Mouse (Mus musculus): ENCODE results near the gene Fgd1. TPM values are rescaled to one million over a fixed set of nuclear protein-coding genes. Genes with fewer than 3 reads are reported as not detected.
A peak's percentile ranks its signal among the peaks of the same experiment; 100 is the strongest.

Gene Fgd1
- polyA plus RNA-seq (2015; fragmentation: Nextera tagmentation; extraction: Ambion mirVana), result 10.9 and 11.8 TPM in 2 replicates

GRCm38 (mm10) chrX:151045850-151046249, at the start of gene Fgd1:
Fgd1 (plus strand) TSS chrX:151046150.
- Histone ChIP-seq H3K4me1 (replicated peaks) (peaks cover 26% of the 10 kb centered on the region), H3K4me2 (peak within 1 kb of the TSS; percentile 70), H3K27me3 (no peaks in the 10 kb centered on the region), H3K9me3 (no peaks in the 10 kb centered on the region), H3K27ac (replicated peaks) (peak within 1 kb of the TSS; percentile 92), H3K4me3 (peak within 1 kb of the TSS; percentile 67), H3K9ac (peak within 1 kb of the TSS; percentile 87), H3K36me3 (no peaks in the 10 kb centered on the region)
- 95% methylated on average over 8 of the region's 8 CpGs for whole genome bisulfite sequencing
- ATAC-seq (ENCODE audit: low read depth), result no peak

DNA sequence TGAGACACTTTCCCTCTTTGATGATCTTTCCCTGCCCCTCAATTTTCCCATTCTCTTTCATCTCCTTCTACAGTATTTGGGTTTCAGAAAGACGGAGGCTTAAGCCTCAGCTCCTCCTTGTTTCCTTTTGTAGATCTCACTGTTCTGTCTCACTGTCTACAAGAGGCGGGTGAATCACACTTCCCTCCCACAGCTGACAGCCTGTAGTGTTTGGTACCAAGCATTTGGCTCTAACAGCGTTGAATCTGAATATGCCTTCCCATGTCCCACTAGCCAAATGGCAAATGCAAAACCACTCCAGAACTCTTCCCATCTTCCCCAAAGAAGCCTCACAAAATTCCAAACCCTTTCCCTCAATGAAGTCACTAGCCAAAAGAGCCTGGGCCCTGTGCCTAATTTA, 49.2 kb upstream of the Fgd1 start:
- WGBS, result 93% methylated on average over 3 of the region's 3 CpGs
- no peak overlapping the region for H3K27ac ChIP-seq (replicated peaks)
- H3K4me1 ChIP-seq (replicated peaks), result no peaks in the 10 kb centered on the region
- H3K9ac ChIP-seq, result no peak overlapping the region
- no peaks in the 10 kb centered on the region for H3K9me3 ChIP-seq
- H3K36me3 ChIP-seq, result peaks cover 77% of the 10 kb centered on the region
- H3K4me2 ChIP-seq, result no peak overlapping the region
- H3K4me3 ChIP-seq, result no peak overlapping the region
- no peak for ATAC-seq (ENCODE audit: low read depth)
- H3K27me3 ChIP-seq, result no peaks in the 10 kb centered on the region

- Histone ChIP-seq H3K27ac (replicated peaks) (peak within 1 kb of the TSS; percentile 83), H3K27me3 (no peaks in the 10 kb centered on the region), H3K4me3 (peak within 1 kb of the TSS; percentile 49), H3K36me3 (peaks cover 9% of the 10 kb centered on the region; the same call in 1 of the 2 replicates), H3K4me1 (replicated peaks) (peaks cover 15% of the 10 kb centered on the region), H3K9me3 (no peaks in the 10 kb centered on the region), H3K4me2 (peak within 1 kb of the TSS; percentile 59), H3K9ac (peak within 1 kb of the TSS; percentile 72)
- WGBS, result 24% methylated on average over 42 of the region's 43 CpGs
- ATAC-seq (ENCODE audit: low read depth), result peak; percentile 97
Observed at GRCm38 (mm10) chrX:151016938-151017877, 28.7 kb upstream of the Fgd1 start, which contains the start of gene Gnl3l. Gnl3l (minus strand) TSS chrX:151017322.

DNA sequence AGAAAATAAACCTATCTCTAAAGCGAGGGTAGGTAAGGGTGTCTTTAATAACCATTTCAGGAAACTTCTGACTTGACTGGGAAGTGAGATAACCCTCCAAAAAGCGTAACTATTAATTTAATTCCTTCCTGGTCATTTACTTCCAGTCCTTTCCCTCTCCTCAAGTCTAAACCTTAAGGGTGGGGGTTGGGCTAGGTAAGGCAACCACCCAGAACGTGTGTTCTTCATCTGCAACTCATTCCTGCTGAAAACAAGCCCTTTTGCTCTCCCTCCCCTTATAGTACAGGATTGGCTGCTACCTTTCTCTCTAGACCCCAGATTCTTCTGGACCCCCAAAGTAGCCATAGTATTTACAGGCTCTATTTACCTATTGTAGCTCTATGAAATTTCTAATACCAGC, 28.1 kb upstream of the Fgd1 start:
- Histone ChIP-seq H3K4me2 (peak overlapping the region; percentile 59), H3K36me3 (peaks cover 8% of the 10 kb centered on the region; the same call in 1 of the 2 replicates), H3K9ac (peak overlapping the region; percentile 67), H3K4me3 (peak overlapping the region; percentile 49), H3K27ac (replicated peaks) (peak overlapping the region; percentile 83), H3K27me3 (no peaks in the 10 kb centered on the region), H3K9me3 (no peaks in the 10 kb centered on the region), H3K4me1 (replicated peaks) (peaks cover 15% of the 10 kb centered on the region)
- ATAC-seq (ENCODE audit: low read depth), result no peak
- 7% methylated on average over 3 of the region's 3 CpGs for WGBS

DNA sequence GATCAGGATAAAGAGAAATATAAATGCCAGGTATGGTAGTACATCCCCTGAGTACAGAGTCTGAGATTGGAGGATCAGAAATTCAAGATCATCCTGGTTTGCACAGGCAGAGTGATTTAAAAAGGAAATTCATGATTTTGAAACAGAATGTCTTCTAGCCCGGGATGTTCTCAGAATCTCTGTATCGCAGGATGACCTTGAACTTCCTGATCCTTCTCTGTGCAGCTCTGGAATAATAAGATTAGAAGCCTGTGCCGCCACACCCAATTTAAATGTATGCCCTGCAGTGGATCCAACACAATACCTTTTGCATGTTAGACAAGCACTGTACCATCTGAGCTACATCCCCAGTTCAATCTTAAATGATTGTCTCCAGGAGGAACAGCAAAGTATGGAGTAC, 27.2 kb upstream of the Fgd1 start:
- Histone ChIP-seq H3K4me3 (peak overlapping the region; percentile 49; the same call in 1 of the 2 replicates), H3K9ac (0 out of 2 replicates have a peak overlapping the region, but pooled peaks have one; percentile 67), H3K9me3 (no peaks in the 10 kb centered on the region), H3K27ac (replicated peaks) (no peak overlapping the region), H3K27me3 (no peaks in the 10 kb centered on the region), H3K36me3 (peaks cover 3% of the 10 kb centered on the region; the same call in 1 of the 2 replicates), H3K4me1 (replicated peaks) (peaks cover 15% of the 10 kb centered on the region), H3K4me2 (peak overlapping the region; percentile 59)
- no peak for ATAC-seq (ENCODE audit: low read depth)
- WGBS, result 86% methylated on average over 3 of the region's 3 CpGs

- Histone ChIP-seq H3K9ac (no peak overlapping the region), H3K4me1 (replicated peaks) (no peaks in the 10 kb centered on the region), H3K27me3 (0 out of 2 replicates have a peak, but pooled peaks cover 8% of the 10 kb centered on the region), H3K4me3 (no peak overlapping the region), H3K36me3 (no peaks in the 10 kb centered on the region), H3K4me2 (no peak overlapping the region), H3K27ac (replicated peaks) (no peak overlapping the region), H3K9me3 (no peaks in the 10 kb centered on the region)
- ATAC-seq (ENCODE audit: low read depth), result no peak
- WGBS, result 73% methylated on average over 3 of the region's 3 CpGs
Observed at GRCm38 (mm10) chrX:151031400-151031799, 14.6 kb upstream of the Fgd1 start.

DNA sequence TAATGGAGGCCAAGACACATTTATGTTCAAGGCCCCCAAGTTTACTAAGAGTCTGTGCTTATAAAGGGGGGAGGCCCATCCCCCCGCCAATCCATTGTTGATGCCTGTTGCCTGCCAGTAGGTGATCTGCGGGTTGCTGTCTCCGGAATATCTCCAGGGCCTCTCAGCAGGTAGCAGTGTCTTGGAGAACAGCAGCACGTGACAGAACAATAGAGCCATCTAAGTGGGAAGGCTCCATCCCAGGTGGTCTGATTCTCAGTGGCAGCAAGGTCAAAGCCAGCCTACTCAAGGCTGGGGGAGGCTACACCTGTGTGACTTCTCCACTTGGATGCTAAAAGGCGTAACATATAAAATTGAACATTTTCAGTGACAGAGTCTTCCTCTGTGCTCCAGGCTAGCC, 4.7 kb upstream of the Fgd1 start:
- Histone ChIP-seq H3K27ac (replicated peaks) (no peak overlapping the region), H3K4me2 (no peak overlapping the region), H3K4me3 (no peak overlapping the region), H3K4me1 (replicated peaks) (no peaks in the 10 kb centered on the region), H3K9ac (no peak overlapping the region), H3K9me3 (no peaks in the 10 kb centered on the region), H3K27me3 (no peaks in the 10 kb centered on the region; the same call in 1 of the 2 replicates), H3K36me3 (no peaks in the 10 kb centered on the region)
- 44% methylated on average over 5 of the region's 5 CpGs for WGBS
- no peak for ATAC-seq (ENCODE audit: low read depth)

GRCm38 (mm10) chrX:151046321-151046720, 371 bp downstream of the Fgd1 start:
- no peak for ATAC-seq (ENCODE audit: low read depth)
- peak overlapping the region; percentile 92 for H3K27ac ChIP-seq (replicated peaks)
- no peaks in the 10 kb centered on the region for H3K27me3 ChIP-seq
- peak overlapping the region; percentile 67 for H3K4me3 ChIP-seq
- H3K36me3 ChIP-seq, result no peaks in the 10 kb centered on the region
- 37% methylated on average over 11 of the region's 11 CpGs for WGBS
- H3K4me2 ChIP-seq, result peak overlapping the region; percentile 70
- peak overlapping the region; percentile 87; the same call in 1 of the 2 replicates for H3K9ac ChIP-seq
- peaks cover 28% of the 10 kb centered on the region for H3K4me1 ChIP-seq (replicated peaks)
- no peaks in the 10 kb centered on the region for H3K9me3 ChIP-seq

GRCm38 (mm10) chrX:151046777-151047430, 954 bp downstream of the Fgd1 start:
- ATAC-seq (ENCODE audit: low read depth), result peak; percentile 92
- Histone ChIP-seq H3K4me3 (peak overlapping the region; percentile 67), H3K4me2 (peak overlapping the region; percentile 70)

GRCm38 (mm10) chrX:151047431-151048058, 1.6 kb downstream of the Fgd1 start:
- Histone ChIP-seq H3K4me3 (peak overlapping the region; percentile 67), H3K9me3 (no peaks in the 10 kb centered on the region), H3K9ac (peak overlapping the region; percentile 87), H3K27ac (replicated peaks) (peak overlapping the region; percentile 92), H3K4me1 (replicated peaks) (peaks cover 28% of the 10 kb centered on the region), H3K36me3 (no peaks in the 10 kb centered on the region), H3K4me2 (peak overlapping the region; percentile 70), H3K27me3 (no peaks in the 10 kb centered on the region)
- 25% methylated on average over 52 of the region's 56 CpGs for WGBS
- peak; percentile 68 for ATAC-seq (ENCODE audit: low read depth)

More at GRCm38 (mm10) chrX:151046777-151047430, 954 bp downstream of the Fgd1 start:
- Histone ChIP-seq H3K9ac (peak overlapping the region; percentile 87), H3K27me3 (no peaks in the 10 kb centered on the region), H3K27ac (replicated peaks) (peak overlapping the region; percentile 92), H3K36me3 (no peaks in the 10 kb centered on the region), H3K9me3 (no peaks in the 10 kb centered on the region), H3K4me1 (replicated peaks) (peaks cover 28% of the 10 kb centered on the region)
- WGBS, result 13% methylated on average over 45 of the region's 62 CpGs

GRCm38 (mm10) chrX:151049661-151050215, 3.8 kb downstream of the Fgd1 start:
- no peak overlapping the region for H3K27ac ChIP-seq (replicated peaks)
- 50% methylated on average over 8 of the region's 8 CpGs for WGBS
- no peaks in the 10 kb centered on the region for H3K36me3 ChIP-seq
- H3K4me2 ChIP-seq, result peak overlapping the region; percentile 70
- H3K4me1 ChIP-seq (replicated peaks), result peaks cover 33% of the 10 kb centered on the region
- no peaks in the 10 kb centered on the region for H3K27me3 ChIP-seq
- H3K4me3 ChIP-seq, result peak overlapping the region; percentile 67; the same call in 1 of the 2 replicates
- H3K9ac ChIP-seq, result 0 out of 2 replicates have a peak overlapping the region, but pooled peaks have one; percentile 87
- no peaks in the 10 kb centered on the region for H3K9me3 ChIP-seq
- no peak for ATAC-seq (ENCODE audit: low read depth)
